Mouse (Mus musculus) urinary bladder, postnatal 4 days (tissue): Measurements from ENCODE around the gene D930048N14Rik.

Source experiments
- DNase-seq, 2 experiments: peaks; one replicate each; pipeline ENCODE4 v3.0.0; 2021 to 2022; ENCODE audit warnings: low spot score in 2 of 2

Gene D930048N14Rik

DNA sequence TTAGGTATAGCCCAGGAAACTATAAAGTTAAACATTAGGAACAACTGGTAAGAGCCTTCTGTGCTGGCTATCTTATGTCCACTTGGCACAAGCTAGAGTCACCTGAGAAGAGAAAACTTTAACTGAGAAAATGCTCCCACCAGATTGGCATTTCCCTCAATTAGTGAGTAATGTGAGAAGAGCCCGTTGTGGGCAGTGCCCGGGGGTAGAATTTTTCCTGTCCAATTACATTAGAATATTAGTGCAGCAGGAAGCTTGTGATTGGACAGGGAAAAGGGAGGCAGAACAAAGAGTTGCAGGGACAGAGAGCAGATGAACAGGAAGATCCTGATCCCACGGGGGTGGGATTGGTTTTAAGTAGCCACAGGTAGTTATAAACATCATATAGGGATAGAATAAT is 52.1 kb downstream of the D930048N14Rik start:
- DNase-seq = no peak

DNA sequence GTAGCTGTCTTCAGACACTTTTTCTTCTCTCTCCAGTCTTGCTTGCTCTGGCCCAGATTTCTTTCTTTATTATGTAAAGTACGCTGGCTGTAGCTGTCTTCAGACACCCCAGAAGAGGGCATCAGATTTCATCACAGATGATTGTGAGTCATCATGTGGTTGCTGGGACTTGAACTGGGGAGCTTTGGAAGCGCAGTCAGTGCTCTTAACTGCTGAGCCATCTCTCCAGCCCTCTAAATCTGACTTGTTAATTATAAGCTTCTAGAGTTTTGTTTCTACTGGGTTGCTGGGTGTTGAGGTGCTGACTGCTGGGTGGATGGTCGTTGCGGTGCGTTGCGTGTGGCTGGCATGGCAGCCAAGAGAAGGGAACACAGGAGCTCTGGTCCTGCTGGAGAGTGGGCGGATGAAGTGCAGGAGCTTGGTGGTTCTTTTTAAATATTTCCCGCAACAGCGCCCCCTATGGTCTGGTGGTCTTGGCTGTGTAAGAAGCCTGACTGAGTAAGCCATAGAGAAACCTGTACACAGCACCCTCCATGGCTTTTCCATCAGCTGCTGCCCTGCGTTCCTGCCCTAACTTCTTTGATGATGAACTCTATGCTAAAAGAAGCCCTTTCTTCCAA is 52.7 kb downstream of the D930048N14Rik start:
- DNase-seq = no peak

DNA sequence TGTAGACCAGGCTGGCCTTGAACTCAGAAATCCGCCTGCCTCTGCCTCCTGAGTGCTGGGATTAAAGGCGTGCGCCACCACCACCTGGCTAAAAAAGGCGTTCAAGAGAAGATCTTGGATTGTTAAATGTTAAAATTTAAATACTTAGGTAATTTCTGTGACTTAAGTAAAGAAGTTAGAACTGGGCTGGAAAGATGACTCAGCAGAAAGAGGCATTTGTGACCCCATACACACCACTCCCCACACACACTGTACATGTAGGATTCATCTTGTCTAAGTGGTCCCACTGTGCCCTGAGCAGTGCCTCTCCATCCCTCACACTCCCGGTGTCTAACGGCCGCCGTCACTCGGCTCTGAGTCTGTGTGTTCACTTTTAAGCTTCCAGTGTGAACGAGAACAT is 55.7 kb downstream of the D930048N14Rik start:
- no peak for DNase-seq

DNA sequence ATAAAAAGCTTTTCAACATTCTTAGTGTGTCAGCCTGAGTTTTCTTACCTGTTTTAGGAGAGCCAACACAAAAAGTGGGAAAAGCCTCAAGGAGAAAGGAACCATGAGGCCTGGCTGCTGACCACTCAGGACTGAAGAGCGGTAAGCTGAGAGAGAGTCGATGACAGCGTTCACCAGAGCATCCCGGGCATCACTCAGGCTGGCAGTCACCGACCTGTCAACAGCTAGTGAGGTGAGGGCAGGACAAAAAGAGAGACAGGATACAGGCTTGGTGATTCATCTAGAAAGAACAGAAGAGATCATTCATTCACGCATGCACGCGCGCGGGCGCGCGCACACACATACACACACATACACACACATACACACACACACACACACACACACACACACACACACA is 56.3 kb downstream of the D930048N14Rik start:
- DNase-seq = no peak
